Mouse (Mus musculus): ENCODE measurements around the gene Pcnx2.

Gene Pcnx2

GRCm38 (mm10) chr8:125716211-125716610, 181.9 kb downstream of the Pcnx2 start:
- no peak for DNase-seq (ENCODE audit: low read depth, low spot score)

GRCm38 (mm10) chr8:125711514-125711913, 186.6 kb downstream of the Pcnx2 start:
- no peak for DNase-seq (ENCODE audit: low read depth, low spot score)

GRCm38 (mm10) chr8:125709171-125709570, 188.9 kb downstream of the Pcnx2 start:
- DNase-seq (ENCODE audit: low read depth, low spot score): no peak

GRCm38 (mm10) chr8:125705816-125706215, 192.3 kb downstream of the Pcnx2 start:
- DNase-seq (ENCODE audit: low read depth, low spot score): no peak

- no peak for DNase-seq (ENCODE audit: low read depth, low spot score)
Observed at GRCm38 (mm10) chr8:125704434-125704833, 193.7 kb downstream of the Pcnx2 start.

GRCm38 (mm10) chr8:125702868-125703473, 195.1 kb downstream of the Pcnx2 start:
- DNase-seq (ENCODE audit: low read depth, low spot score): no peak
